In the genomic region with DNA sequence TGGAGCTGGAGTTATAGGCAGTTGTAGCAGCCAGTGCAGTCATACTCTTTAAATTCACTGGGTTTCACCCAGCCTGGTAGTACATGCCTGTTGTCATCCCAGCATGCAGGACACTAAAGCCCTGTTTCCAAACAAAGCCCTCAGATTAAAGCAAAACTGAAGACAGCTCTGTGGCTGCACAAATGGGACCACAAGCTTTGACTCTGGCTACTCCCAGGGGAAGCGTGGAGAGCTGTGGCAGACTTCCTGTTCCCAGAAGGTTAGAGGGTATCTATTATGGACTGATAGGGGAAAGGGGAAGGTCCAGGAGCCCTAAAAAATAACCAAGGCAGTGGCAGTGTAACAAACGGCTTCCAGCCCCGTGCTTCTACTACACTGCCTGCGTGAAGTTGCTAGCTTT, we compare ENCODE assay signal across 17 mouse cellular contexts. TPM values are rescaled to one million over a fixed set of nuclear protein-coding genes. Genes with fewer than 3 reads are reported as not detected.
DNase-seq lines count a peak whose midpoint lies in the region; ATAC-seq and TF ChIP-seq lines count a peak whose summit lies in the region.
"Had no signal": no experiment of that assay in that cellular context is flagged by ENCODE, and none has a peak within 500 bp of the region (broad histone marks: within the 10 kb centered on the region; RNA-seq: fewer than 3 reads in every experiment).

No protein-coding gene starts in this region.

- H3K27me3 ChIP-seq in limb, embryonic 15.5 days, result no peaks in the 10 kb centered on the region
- no peaks in the 10 kb centered on the region for H3K27me3 ChIP-seq in limb, embryonic 10.5 days (ENCODE audit: low read depth, poor library complexity, severe bottlenecking)
- no peaks in the 10 kb centered on the region for H3K27me3 ChIP-seq in testis, adult 2 months (ENCODE audit: control insufficient read depth, insufficient read depth, low read length)
- H3K27me3 ChIP-seq: heart, embryonic 12.5 days; liver, embryonic 15.5 days had no signal

- ATAC-seq in limb, embryonic 15.5 days (ENCODE audit: insufficient number of reproducible peaks, low FRiP score, low TSS enrichment, low read depth), result no peak

- TF ChIP-seq POLR2A in testis, adult 2 months (IDR thresholded peaks at IDR 0.05; ENCODE audit: control insufficient read depth, low read depth, low read length), result no peak

- no peaks in the 10 kb centered on the region for H3K9me3 ChIP-seq in limb, embryonic 15.5 days
- H3K9me3 ChIP-seq in limb, embryonic 10.5 days (replicated peaks), result no peaks in the 10 kb centered on the region
- H3K9me3 ChIP-seq: G1E; heart, embryonic 12.5 days; liver, embryonic 15.5 days had no signal

- peak; percentile 25 for DNase-seq in kidney, adult 11 months
- DNase-seq in kidney, adult 18-20 months, result no peak
- no peak for DNase-seq in limb, embryonic 10.5 days (ENCODE audit: low spot score)
- no peak for DNase-seq in testis, postnatal 14 days (ENCODE audit: low spot score)
- no peak for DNase-seq in retina, embryonic 14.5 days (ENCODE audit: low spot score)
- DNase-seq: cerebellum, adult 8-10 months; heart, postnatal 36 days; layer of hippocampus, postnatal 36 days; left cerebral cortex, postnatal 4 days; lung, postnatal 14 days; right cerebral cortex, postnatal 25 days; thymus, postnatal 25 days had no signal

- H3K4me3 ChIP-seq in limb, embryonic 15.5 days, result no peak overlapping the region
- no peak overlapping the region for H3K4me3 ChIP-seq in limb, embryonic 10.5 days
- peak overlapping the region; percentile 79 for H3K4me3 ChIP-seq in testis, adult 2 months (ENCODE audit: control insufficient read depth, low read depth, low read length)
- H3K4me3 ChIP-seq: heart, embryonic 12.5 days; liver, embryonic 15.5 days had no signal

- no peak overlapping the region for H3K4me2 ChIP-seq in limb, embryonic 15.5 days
- H3K4me2 ChIP-seq: heart, embryonic 12.5 days; liver, embryonic 15.5 days had no signal

- H3K27ac ChIP-seq in limb, embryonic 15.5 days, result peak overlapping the region; percentile 28; the same call in 1 of the 2 replicates
- no peak overlapping the region for H3K27ac ChIP-seq in limb, embryonic 10.5 days
- H3K27ac ChIP-seq in testis, adult 2 months (ENCODE audit: control insufficient read depth, insufficient read depth, low read depth, low read length), result peak overlapping the region; percentile 68
- H3K27ac ChIP-seq: liver, embryonic 15.5 days had no signal

- H3K36me3 ChIP-seq in limb, embryonic 15.5 days, result peaks cover 16% of the 10 kb centered on the region
- peaks cover 39% of the 10 kb centered on the region for H3K36me3 ChIP-seq in limb, embryonic 10.5 days
- peaks cover 3% of the 10 kb centered on the region; the same call in 1 of the 2 replicates for H3K36me3 ChIP-seq in testis, adult 2 months (ENCODE audit: control insufficient read depth, insufficient read depth, low read length)

- 78% methylated on average over 4 of the region's 4 CpGs for WGBS in limb, embryonic 15.5 days
- 73% methylated on average over 4 of the region's 4 CpGs for WGBS in limb, embryonic 10.5 days

- TF ChIP-seq CTCF in testis, adult 2 months (IDR thresholded peaks at IDR 0.05; ENCODE audit: control insufficient read depth, insufficient read depth, insufficient replicate concordance, low read depth, low read length), result no peak

- peaks cover 25% of the 10 kb centered on the region for H3K4me1 ChIP-seq in limb, embryonic 15.5 days
- peaks cover 36% of the 10 kb centered on the region for H3K4me1 ChIP-seq in limb, embryonic 10.5 days
- peaks cover 27% of the 10 kb centered on the region for H3K4me1 ChIP-seq in testis, adult 2 months (ENCODE audit: control insufficient read depth, insufficient read depth, low read length)

- no peak overlapping the region for H3K9ac ChIP-seq in limb, embryonic 15.5 days
- H3K9ac ChIP-seq: heart, embryonic 12.5 days; liver, embryonic 15.5 days had no signal

RNA-seq across cellular contexts. Expression of gene H1fx, which starts 14.1 kb away (rescaled TPM):
- polyA plus RNA-seq in limb, embryonic 15.5 days (2015; fragmentation: Nextera tagmentation; extraction: Ambion mirVana), result 25.3 and 26.3 TPM in 2 replicates
- 40.2 and 46.3 TPM in 2 replicates for polyA plus RNA-seq in limb, embryonic 10.5 days (2016; fragmentation: Nextera tagmentation; extraction: Ambion mirVana)
- 68.7 and 101 TPM in 2 replicates for polyA plus RNA-seq in testis, adult 2 months (2012; rRNA removed)
- polyA plus RNA-seq: G1E had no signal

RNA-seq across cellular contexts. Expression of gene Rab7, which starts 49.6 kb away (rescaled TPM):
- 221 and 249 TPM in 2 replicates for polyA plus RNA-seq in limb, embryonic 15.5 days (2015; fragmentation: Nextera tagmentation; extraction: Ambion mirVana)
- 206 and 208 TPM in 2 replicates for polyA plus RNA-seq in limb, embryonic 10.5 days (2016; fragmentation: Nextera tagmentation; extraction: Ambion mirVana)
- polyA plus RNA-seq in testis, adult 2 months (2012; rRNA removed), result 51.5 and 52.1 TPM in 2 replicates
